Mouse (Mus musculus) kidney, adult 8-10 months (tissue): ENCODE measurements at regions not wholly inside any gene's neighbourhood (a gene's known extent, or its start where the extent isn't known, plus 50 kb on each side); places are given as distances from the start of the nearest gene placed in this dataset.
"Not testable (repeated sequence)": the region's sequence is repeated elsewhere in the genome, so short reads cannot be mapped to it uniquely, and the experiment has no call there.

Experiments used
- DNase-seq, 2 experiments: peaks; one replicate each; pipeline ENCODE4 v3.0.0; 2022

DNA sequence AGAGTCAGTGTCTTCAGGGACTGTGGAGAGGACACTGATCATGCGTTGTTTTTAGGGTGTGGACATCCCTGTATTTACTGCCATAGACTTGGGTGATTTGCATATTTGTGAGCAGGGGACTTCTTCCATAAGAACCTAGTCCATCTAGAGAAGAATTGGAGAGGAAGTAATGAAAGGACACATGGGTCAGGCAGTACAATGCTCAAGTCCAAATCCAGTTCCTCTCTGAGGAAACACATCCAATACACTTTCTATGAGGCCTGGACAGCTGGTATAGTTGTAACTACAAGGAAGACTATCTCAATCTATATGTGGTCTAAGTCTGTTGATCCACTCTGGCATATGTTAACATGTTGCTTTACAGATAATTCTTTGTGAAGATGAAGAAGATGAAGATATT, 734.9 kb upstream of the Zfp386 start:
- DNase-seq = not testable (repeated sequence)

DNA sequence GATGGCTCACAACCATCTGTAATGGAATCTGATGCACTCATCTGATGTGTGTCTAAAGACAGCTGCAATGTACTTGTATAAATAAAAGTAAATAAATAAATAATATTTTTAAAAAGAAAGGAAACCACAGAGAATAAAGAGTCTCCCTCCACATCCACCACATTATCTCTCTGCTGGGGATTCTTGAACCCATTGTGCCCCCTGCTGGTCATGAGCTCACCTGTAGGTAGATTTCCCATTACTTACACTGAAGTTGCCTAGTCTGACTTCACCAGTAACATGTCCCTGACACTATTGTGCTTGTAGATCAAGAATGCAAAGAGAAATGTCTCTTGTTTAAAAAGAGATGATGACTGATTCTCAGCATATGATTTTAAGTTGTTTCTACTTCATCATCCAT, 726.9 kb upstream of the Zfp386 start:
- DNase-seq = peak in 1 of 2 experiments; percentile 16

DNA sequence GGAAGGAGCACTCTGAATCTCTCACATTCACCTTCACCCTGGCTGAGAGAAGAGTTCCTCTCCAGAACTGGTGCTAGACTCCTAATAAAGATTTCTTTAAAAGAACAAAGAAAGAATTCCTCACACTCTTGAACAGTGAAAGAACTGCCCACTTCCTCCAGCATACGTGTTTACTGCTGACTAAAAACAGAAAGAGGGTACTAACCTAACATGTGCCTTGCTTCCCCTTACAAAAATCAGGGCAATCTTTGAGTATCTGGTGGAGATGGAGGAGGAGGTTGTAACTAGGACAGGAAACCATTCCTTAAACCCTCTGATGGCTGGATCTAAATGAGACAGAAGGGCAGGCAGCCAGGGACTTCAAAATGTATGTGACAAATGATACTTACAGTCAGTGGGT, 719.1 kb upstream of the Zfp386 start:
- no peak for DNase-seq

DNA sequence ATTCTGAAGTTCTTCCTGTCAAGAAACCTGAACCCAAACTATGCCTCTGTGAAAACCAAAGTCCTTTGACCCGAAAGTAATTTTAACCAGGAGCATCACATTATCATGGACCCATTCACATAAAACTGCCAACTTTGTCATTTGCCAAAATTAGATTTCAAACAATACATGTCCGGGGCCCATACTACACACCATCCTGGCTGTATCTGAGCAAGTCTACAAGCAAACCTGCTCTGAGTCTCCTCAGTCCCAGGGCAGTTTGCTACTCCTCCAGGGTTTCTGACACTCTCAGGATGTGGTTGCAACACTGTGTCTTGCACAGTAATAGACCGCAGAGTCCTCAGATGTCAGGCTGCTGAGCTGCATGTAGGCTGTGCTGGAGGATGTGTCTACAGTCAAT, 712.8 kb upstream of the Zfp386 start:
- DNase-seq = not testable (repeated sequence)

DNA sequence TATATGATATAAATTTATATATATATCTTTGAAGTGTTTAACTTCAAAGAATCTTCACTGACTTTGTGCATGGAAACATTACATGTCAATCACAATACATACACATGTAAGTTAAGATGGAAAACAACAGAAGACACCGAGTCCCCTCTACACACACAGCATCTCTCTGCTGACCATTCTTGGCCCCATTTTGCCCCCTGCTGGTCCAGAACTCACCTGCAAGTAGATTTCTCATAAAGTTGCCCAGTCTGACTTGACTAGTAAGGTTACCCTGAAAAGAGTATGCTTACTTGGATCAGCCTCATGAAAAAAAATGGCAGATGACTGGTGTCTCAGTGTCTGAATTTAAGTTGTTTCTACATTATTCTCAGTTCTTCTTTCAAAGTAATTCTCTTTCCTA, 710.9 kb upstream of the Zfp386 start:
- no peak for DNase-seq

DNA sequence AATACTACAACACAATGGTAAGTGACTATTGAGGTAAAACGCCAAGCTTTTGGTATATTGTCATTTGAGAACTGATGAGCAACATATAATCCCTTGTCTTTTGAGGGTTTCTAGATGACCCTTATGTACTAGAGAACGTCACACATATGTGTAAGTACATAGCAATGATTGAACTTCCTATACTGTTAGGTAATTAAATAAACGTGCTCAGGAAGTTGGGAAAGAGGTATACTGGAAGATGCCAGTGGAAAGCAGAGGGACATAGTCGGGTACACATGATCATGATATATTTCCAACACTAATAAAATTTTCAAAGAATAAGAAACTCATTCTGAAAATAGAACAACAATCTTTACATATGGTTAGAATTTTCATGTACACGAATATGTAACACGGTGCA, 701.4 kb upstream of the Zfp386 start:
- DNase-seq = not testable (repeated sequence)

DNA sequence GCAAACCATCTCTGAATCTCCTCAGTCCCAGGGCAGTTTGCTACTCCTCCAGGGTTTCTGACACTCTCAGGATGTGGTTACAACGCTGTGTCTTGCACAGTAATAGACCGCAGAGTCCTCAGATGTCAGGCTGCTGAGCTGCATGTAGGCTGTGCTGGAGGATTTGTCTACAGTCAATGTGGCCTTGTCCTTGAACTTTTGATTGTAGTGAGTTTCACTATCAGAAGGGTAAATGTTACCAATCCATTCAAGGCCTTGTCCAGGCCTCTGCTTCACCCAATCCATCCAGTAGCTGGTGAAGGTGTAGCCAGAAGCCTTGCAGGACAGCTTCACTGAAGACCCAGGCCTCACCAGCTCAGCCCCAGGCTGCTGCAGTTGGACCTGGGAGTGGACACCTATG, 688.5 kb upstream of the Zfp386 start:
- not testable (repeated sequence) for DNase-seq

DNA sequence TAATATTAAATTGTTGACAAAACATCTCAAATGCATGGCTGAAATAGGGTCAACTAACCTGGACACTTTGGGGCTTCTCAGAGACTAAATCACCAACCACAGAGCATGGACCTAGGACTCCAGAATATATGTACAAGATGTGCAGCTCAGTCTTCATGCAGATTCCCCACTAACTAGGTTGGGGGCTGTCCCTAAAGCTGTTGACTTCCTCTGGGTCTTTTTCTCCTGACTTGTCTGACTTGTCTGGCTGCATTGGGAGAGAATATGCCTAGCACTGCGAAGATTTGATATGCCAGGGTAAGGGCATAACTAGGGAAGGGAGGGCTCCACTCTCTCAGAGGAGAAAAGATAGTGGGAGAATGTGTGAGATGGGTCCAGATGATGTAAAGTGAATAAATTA, 681.9 kb upstream of the Zfp386 start:
- not testable (repeated sequence) for DNase-seq

DNA sequence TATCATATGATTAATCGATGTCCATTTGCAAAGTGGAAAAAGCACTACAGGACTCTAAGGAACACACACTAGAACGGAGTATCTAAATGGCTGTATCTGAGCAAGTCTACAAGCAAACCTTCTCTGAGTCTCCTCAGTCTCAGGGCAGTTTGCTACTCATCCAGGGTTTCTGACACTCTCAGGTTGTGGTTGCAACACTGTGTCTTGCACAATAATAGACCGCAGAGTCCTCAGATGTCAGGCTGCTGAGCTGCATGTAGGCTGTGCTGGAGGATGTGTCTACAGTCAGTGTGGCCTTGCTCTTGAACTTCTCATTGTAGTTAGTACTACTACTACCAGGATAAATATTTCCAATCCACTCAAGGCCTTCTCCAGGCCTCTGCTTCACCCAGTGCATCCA, 675.7 kb upstream of the Zfp386 start:
- not testable (repeated sequence) for DNase-seq

DNA sequence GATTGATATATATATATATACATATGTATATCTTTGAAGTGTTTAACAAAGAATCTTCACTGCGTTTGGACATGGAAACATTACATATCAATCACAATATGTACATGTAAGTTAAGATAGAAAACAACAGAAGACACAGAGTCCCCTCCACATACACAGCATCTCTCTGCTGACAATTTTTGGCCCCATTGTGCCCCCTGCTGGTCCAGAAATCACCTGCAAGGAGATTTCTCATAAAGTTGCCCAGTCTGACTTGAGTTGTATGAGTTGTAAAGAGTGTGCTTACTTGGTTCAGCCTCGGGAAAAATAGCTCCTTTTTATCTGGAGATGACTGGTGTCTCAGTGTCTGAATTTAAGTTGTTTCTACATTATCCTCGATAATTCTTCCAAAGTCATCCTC, 674.5 kb upstream of the Zfp386 start:
- not testable (repeated sequence) for DNase-seq

DNA sequence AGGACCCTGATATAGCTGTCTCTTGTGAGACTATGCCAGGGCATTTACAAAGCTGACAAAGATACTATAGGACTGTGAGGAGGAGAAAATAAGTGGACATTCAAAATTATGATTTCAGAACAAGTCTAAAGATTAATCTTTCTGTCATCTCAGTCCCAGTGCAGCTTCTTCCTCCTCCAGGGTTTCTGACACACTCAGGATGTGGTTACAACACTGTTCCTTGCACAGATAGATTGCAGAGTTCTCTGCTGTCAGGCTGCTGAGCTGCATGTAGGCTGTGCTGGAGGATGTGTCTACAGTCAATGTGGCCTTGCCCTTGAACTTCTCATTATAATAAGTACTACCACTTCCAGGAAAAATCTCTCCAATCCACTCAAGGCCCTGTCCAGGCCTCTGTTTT, 661.0 kb upstream of the Zfp386 start:
- DNase-seq = not testable (repeated sequence)

DNA sequence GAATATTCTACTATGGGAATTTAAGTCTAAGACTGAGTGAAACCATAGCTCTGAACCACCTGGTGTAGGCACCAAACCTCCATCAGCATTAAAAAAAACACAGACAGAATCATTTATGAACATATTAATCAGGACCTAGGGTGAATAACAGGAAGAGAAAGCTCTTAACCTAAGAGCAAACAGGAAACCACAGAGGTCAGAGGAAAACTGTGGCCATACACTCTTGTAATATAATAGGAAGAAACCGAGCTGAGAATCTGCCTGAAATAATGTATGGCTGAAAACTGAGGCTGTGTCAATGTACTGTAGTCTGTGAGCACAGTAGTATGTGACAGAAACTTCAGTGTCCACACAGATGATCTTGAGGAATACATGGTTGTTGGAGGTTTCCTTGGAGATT, 643.4 kb upstream of the Zfp386 start:
- DNase-seq = no peak

DNA sequence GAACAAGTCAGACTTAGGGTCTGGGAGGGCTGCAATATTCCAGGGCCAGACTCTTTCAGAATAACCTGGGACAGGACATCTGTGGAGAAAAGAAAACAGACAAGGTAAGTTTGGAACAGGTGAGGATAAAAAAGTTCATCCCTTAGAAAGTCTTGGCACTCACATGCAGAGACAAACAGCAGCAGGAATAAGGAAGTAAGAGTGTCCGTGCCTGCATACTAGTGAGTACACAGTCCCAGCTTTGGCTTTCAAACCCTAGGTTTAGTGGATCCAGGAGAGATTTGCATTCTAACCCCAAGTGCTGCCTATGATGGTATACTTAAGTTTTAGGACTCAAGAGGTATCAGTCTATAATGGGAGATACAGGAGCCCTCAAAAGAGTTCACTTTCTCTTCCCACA, 642.9 kb upstream of the Zfp386 start:
- no peak for DNase-seq

DNA sequence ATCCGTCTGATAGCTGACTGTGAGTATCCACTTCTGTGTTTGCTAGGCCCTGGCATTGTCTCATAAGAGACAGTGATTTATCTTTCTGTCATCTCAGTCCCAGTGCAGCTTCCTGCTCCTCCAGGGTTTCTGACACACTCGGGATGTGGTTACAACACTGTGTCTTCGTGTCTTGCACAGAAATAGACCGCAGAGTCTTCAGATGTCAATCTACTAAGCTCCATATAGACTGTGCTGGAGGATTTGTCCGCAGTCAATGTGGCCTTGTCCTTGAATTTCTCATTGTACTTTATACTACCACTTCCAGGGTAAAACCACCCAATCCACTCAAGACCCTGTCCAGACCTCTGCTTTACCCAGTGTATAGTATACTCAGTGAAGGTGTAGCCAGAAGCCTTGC, 601.3 kb upstream of the Zfp386 start:
- DNase-seq = not testable (repeated sequence)

DNA sequence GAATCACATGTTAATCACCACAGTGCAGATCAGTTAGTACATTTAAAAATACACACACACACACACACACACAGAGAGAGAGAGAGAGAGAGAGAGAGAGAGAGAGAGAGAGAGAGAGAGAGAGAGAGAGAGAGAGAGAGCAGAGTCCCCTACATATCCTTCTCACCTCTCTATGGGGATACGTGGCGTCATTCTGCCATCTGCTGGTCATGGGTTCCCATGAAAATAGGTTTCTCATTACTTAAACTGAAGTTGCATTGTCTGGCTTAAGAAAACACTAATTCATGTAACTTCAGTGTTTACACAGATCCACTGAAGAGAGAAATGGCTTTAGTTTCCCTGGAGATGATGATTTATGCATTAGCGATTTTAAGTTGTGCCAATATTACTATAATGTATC, 594.9 kb upstream of the Zfp386 start:
- not testable (repeated sequence) for DNase-seq

DNA sequence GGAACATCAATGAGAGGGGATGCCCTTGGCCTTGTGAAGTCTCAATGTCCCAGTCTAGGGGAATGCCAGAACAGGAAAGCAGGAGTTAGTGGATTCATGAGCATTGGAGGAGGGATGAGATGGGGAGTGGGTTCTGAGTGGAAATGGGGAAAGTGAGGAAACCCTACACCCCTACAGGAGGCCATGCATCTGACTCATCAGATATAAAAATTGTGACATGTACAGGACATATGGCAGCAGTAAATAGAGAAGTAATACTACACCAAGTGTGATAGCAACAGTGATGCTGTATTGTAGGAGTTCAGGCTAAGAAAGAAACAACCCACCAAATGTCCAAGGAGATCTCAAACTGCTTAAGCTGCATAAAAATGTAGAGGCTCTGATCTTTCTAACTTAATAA, 582.7 kb upstream of the Zfp386 start:
- DNase-seq = not testable (repeated sequence)

DNA sequence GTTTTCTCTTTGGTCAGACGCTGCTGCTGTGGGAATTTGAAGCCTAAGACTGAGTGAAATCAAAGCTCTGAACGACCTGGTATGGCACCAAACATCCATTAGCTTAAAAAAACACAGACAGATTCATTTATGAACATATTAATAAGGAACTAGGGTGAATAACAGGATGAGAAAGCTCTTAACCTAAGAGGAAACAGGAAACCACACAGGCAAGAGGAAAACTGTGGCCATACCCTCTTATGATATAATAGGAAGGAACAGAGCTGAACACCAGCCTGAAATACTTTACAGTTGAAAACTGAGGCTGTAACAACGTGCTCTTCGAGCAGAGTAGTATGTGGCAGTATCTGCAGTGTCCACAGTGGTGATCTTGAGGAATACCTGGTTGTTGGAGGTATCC, 579.5 kb upstream of the Zfp386 start:
- DNase-seq = not testable (repeated sequence)

DNA sequence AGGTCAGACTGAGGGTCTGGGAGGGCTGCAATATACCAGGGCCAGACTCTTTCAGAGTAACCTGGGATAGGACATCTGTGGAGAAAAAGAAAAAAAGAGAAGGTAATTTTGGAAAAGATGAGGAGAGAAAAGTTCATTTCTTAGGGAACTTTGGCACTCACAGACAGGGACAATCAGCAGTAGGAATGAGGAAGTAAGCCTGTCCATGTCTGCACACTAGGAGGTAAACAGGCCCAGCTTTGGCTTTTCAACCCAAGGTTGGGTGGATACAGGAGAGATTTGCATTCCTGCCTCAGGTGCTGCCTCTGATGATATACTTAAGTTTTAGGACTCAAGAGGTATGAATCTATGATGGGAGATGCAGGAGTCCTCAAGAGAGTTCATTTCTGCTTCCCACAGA, 579.0 kb upstream of the Zfp386 start:
- DNase-seq = not testable (repeated sequence)

DNA sequence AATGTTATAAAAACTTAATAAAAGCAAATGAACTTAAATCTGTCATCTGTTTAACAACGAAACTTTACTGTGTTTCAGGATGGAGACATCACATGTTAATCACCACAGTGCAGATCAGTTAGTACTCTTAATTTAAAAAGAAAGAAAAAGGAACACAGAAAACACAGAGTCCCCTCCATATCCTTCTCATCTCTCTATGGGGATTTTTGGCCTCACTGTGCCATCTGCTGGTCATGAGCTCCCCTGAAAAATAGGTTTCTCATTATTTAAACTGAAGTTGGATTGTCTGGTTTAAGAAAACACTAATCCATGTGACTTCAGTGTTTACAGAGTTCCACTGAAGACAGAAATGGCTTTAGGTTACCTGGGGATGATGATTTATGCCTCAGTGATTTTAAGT, 548.7 kb upstream of the Zfp386 start:
- DNase-seq = no peak

DNA sequence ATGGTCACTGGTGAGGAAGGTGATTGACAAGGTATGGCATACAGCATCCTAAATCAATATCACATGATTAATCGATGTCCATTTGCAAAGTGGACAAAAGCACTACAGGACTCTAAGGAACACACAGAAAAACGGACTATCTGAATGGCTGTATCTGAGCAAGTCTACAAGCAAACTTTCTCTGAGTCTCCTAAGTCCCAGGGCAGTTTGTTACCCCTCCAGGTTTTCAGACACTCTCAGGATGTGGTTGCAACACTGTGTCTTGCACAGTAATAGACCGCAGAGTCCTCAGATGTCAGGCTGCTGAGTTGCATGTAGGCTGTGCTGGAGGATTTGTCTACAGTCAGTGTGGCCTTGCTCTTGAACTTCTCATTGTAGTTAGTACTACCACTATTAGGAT, 540.2 kb upstream of the Zfp386 start:
- DNase-seq = not testable (repeated sequence)

DNA sequence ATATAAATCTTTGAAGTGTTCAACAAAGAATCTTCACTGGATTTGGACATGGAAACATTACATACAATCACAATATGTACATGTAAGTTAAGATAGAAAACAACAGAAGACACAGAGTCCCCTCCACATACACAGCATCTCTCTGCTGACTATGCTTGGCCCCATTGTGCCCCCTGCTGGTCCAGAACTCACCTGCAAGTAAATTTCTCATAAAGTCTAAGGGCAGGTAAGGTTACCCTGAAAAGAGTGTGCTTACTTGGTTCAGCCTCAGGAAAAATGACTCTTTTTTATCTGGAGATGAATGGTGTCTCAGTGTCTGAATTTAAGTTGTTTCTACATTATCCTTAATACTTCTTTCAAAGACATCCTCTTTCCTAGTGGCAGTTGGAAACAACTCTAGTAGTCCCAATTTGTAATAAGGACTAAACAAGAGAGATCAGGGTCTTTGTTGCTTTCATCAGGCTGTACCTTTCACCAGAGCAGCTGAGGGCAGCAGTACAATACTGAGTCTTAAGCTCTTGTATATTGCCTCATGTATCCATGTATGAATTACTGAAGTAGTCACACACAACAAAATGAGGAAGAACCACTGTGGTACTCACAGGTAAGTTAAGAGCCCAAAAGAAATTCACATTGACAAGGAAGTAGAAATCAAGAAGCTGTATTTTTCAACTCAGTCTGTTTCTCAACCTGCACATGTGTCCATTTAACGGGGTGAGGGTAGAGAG, 538.7 kb upstream of the Zfp386 start:
- not testable (repeated sequence) for DNase-seq

DNA sequence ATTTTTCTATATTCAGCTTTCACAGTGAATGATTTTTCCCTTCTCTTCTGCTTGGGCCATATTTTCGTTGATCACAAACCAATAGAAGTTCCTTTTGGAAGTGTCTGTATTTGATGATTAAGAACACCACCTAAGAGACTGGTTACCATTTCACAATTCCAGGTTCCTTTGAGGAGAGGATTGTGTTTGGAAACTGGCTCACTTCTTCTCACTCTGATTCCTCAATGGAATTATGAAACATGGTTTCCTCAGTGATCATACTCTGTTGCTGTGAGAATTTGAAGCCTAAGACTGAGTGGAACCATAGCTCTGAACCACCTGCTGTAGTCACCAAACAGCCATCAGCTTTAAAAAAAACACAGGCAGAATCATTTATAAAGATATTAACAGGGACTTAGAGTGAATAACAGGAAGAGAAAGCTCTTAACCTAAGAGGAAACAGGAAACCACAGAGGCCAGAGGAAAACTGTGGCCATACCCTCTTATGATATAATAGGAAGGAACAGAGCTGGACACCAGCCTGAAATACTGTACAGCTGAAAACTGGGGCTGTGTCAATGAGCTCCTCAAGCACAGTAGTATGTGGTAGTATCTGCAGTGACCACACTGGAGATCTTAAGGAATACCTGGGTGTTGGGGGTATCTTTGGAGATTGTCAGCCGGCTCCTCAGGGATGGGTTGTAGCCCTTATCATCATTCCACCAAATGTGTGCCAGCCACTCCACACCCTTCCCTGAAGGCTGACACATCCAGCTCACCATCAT, 528.6 kb upstream of the Zfp386 start:
- not testable (repeated sequence) for DNase-seq

DNA sequence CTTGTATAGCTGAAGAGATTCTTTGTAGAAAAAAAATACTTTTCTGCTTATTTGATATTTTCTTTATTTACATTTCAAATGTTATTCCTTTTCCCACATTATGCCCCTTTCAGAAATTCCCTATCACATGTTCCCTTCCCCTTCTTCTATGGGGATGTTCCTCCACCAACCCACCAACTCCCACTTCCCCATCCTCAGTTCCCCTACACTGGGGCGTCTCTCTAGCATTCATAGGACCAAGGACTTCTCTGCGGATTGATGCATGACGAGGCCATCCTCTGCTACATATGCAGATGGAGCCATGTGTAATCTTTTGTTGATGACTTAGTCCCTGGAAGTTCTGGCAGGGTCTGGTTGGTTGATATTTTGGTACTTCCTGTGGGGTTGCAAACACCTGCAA, 520.5 kb upstream of the Zfp386 start:
- no peak for DNase-seq

DNA sequence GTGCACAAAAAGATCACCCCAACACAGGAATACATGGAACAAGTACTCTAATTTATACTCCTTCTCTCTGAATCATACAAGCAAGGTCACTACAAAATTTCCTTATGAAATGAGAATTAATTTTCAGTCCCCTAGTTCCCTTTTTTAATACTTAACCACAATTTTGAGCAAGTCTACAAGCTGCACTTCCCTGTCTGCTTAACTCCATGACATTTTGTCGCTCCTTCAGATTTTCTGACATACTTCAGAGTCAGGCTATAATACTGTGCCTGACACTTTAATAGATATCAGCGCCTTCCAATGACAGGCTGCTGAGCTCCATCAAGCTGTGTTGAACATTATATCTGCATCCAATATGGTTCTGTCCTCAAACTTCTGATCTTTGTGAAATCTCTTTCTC, 505.0 kb upstream of the Zfp386 start:
- DNase-seq = no peak
